Mouse (Mus musculus) thymus, postnatal 36 days (tissue): ENCODE data around the gene Cyp19a1.

ENCODE experiments used
- DNase-seq, 2 experiments: peaks; one replicate each; pipeline ENCODE4 v3.0.0; 2022; ENCODE audit warnings: mixed read lengths in 2 of 2

Gene Cyp19a1

GRCm38 (mm10) chr9:54168425-54168824 is 99.5 kb downstream of the Cyp19a1 start:
- DNase-seq: no peak

DNA sequence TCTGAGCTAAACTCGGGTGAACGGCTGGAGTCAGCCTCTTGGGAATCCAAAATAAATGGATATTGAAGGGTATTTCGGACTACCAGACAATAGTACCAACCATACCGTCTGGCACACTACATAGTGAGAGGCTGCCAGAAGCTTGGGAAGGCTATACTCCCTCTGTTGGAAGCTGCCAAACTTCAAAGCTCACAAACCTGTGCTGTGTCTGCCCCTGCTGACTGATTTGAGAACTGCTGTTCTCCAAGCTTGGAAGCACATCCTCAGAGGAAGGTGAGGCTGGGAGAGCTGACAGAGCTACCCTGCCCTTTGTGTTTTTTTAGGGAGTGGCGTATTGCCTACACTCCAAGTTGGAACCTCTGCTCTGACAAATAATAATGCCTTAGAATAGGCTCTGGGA is 104.8 kb downstream of the Cyp19a1 start:
- DNase-seq: no peak

DNA sequence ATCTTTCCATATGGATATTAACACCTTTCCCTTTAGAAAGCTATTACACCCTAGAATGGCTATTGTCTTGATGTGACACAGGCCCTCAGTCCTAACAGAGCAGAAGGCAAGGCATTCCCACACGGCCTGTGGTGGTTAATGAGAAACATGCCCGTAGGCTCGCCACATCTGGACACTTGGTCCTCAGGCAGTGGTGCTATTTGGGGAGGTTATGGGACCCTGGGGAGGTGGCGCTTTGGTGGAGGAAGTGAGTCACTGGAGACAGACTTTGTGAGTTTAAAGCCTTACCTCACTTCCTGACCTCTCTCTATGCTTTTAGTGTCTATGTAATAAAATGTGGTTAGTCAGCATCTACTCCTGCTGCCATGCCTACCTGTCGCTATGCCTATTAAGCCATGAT is 114.2 kb downstream of the Cyp19a1 start:
- no peak for DNase-seq

- no peak for DNase-seq
Observed at GRCm38 (mm10) chr9:54139191-54139590, 128.7 kb downstream of the Cyp19a1 start.
